Mouse (Mus musculus) E14TG2a.4 (cell line): ENCODE measurements around the gene Jmjd1c.

Source experiments
- CTCF ChIP-seq: conservative IDR thresholded peaks from 2 replicates; pipeline ENCODE4 v1.5.1; 2014; ENCODE audit warnings: low read length
- NANOG ChIP-seq: IDR thresholded peaks from 2 replicates; pipeline ENCODE4 v1.6.1; 2014; ENCODE audit warnings: borderline replicate concordance, low read length, mixed read lengths
- POU5F1 ChIP-seq: IDR thresholded peaks from 2 replicates; pipeline ENCODE4 v1.6.1; 2014; ENCODE audit warnings: low read length, borderline replicate concordance

DNA sequence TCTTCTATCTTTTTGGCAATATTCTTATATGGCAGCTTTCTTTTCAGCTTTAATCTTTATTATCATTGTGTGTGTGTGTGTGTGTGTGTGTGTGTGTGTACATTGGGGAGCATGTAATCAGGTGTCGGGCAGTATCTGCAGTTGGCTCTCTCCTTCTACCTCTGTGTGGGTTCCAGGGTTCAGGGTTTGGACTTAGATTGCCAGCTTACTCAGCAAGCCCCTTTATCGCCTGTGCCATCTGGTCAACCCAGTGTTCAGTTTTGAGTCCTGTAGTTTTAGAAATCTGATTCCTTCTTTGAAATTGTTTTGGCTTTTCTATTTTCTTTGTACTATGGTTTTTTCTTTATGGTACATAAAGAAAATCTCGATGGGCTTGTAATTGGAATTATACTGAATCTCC is 58.7 kb downstream of the Jmjd1c start:
- TF ChIP-seq CTCF (no peak), POU5F1 (no peak), NANOG (no peak)
